Mouse (Mus musculus) G1E (cell line): Measurements from ENCODE around the gene Adam12. TPM values are rescaled to one million over a fixed set of nuclear protein-coding genes. Genes with fewer than 3 reads are reported as not detected.

ENCODE experiments used
- ATAC-seq: 2 replicates; pipeline ENCODE4 v1.8.0; 2016; ENCODE audit warnings: mild to moderate bottlenecking; ENCODE audit not compliant: insufficient number of reproducible peaks, poor library complexity, low FRiP score, severe bottlenecking; ENCODE audit errors: extremely low read depth
- DNase-seq: peaks from one replicate; pipeline ENCODE4 v3.0.0; 2012; ENCODE audit warnings: low spot score
- H3K27me3 ChIP-seq: 2 replicates; pipeline ENCODE4 v1.6.1; 2012; ENCODE audit warnings: mild to moderate bottlenecking, low read length, inconsistent platforms; ENCODE audit not compliant: insufficient read depth
- H3K36me3 ChIP-seq: replicated peaks from 2 replicates; pipeline ENCODE3; 2012; ENCODE audit warnings: mild to moderate bottlenecking, inconsistent platforms
- H3K4me1 ChIP-seq: 2 replicates; pipeline ENCODE4 v1.6.1; 2012; ENCODE audit warnings: low read depth, low read length, inconsistent platforms, mixed read lengths; ENCODE audit not compliant: insufficient read depth
- H3K4me3 ChIP-seq: 2 replicates; pipeline ENCODE4 v1.5.1; 2012; ENCODE audit warnings: low read depth, mild to moderate bottlenecking, inconsistent platforms, low read length, moderate library complexity, mixed read lengths
- H3K9me3 ChIP-seq: replicated peaks from 2 replicates; pipeline ENCODE4 v1.6.1; 2012; ENCODE audit warnings: inconsistent platforms
- CTCF ChIP-seq: IDR thresholded peaks from 2 replicates; pipeline ENCODE4 v1.5.1; 2012; ENCODE audit warnings: low read depth, low read length, inconsistent platforms, mixed read lengths
- GATA1 ChIP-seq: IDR thresholded peaks from 2 replicates; pipeline ENCODE4 v1.6.1; 2012; ENCODE audit warnings: borderline replicate concordance, low read length, inconsistent platforms, mixed read lengths
- GATA2 ChIP-seq: IDR thresholded peaks from 2 replicates; pipeline ENCODE4 v1.6.1; 2012; ENCODE audit warnings: low read depth, low read length, inconsistent platforms, borderline replicate concordance
- POLR2AphosphoS5 ChIP-seq: IDR thresholded peaks from 2 replicates; pipeline ENCODE4 v1.6.1; 2012; ENCODE audit warnings: low read depth, low read length, inconsistent platforms; ENCODE audit not compliant: insufficient replicate concordance
- TAL1 ChIP-seq: conservative IDR thresholded peaks from 2 replicates; pipeline ENCODE4 v1.6.1; 2012; ENCODE audit warnings: low read depth, low read length, inconsistent platforms, mixed read lengths
- polyA plus RNA-seq: library from polyadenylated mRNA; stranded (reverse); fragments of >175 nt; gene quantifications from 2 replicates; pipeline ENCODE4 v1.2.3, GENCODE M21; 2012
- total RNA-seq, 2 experiments: library from RNA; stranded (forward) in 1 of 2; stranded (reverse) in 1 of 2; fragments of 200-1000 nt in 1 of 2; fragments of >200 nt in 1 of 2; fragmentation: Nextera tagmentation in 1 of 2; gene quantifications; 2 replicates each; pipeline ENCODE4 v1.2.3; 2014 to 2017

Gene Adam12
- total and polyA plus RNA-seq, 3 experiments, result 0.16 TPM; not detected in 2

DNA sequence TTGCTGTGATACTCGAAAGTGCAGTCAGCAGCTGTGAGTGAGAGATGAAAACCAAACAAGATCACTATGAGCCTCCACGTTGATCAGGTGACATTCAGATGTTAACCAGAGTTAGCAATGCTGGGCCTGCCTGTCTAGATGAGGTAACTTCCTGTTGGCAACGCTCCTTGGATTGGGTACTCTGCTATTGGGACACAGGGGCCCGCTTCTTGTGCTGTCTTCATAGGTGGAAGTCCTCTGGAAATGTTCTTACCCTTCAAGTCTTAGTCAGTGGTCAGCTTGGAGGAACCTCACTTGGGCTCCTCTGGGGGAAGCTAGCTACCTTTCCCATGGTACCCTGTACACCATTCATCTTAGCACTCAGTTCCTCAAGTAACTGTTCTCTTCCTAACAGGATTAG lies 169.3 kb downstream of the Adam12 start:
- no peak for DNase-seq
- no peak for ATAC-seq
- H3K36me3 ChIP-seq, result no peaks in the 10 kb centered on the region
- TF ChIP-seq POLR2AphosphoS5 (no peak), GATA1 (no peak), GATA2 (no peak), TAL1 (no peak), CTCF (no peak)
- peaks cover 25% of the 10 kb centered on the region for H3K9me3 ChIP-seq
- no peak overlapping the region for H3K4me3 ChIP-seq
- no peaks in the 10 kb centered on the region for H3K4me1 ChIP-seq
- no peaks in the 10 kb centered on the region for H3K27me3 ChIP-seq

DNA sequence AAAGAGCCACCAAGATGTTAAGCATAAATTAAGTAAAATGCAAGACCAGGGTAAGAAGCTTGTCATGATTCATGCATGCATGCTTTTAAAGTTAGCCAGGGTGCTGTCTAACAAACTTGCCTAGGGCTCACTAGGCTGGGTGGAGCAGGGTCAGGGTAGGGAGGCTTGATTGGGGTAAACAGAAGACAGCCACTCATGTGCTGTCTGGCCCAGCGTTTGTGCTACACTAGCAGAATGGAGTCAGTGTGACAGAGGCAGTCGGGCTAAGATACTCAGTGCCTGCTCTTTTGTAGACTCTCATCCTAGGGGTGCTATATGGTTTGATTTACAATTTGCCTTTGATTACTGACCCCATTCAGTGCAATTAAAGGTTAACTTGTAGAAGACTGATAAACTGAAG lies 179.5 kb downstream of the Adam12 start:
- Histone ChIP-seq H3K36me3 (no peaks in the 10 kb centered on the region), H3K27me3 (no peaks in the 10 kb centered on the region), H3K4me1 (no peaks in the 10 kb centered on the region), H3K4me3 (no peak overlapping the region), H3K9me3 (peaks cover 65% of the 10 kb centered on the region)
- no peak for ATAC-seq
- TF ChIP-seq CTCF (no peak), GATA2 (no peak), POLR2AphosphoS5 (no peak), GATA1 (no peak), TAL1 (no peak)
- no peak for DNase-seq

GRCm38 (mm10) chr7:134050371-134050770 lies 181.6 kb downstream of the Adam12 start:
- no peak for TF ChIP-seq CTCF
- Histone ChIP-seq H3K4me1 (no peaks in the 10 kb centered on the region), H3K9me3 (peaks cover 63% of the 10 kb centered on the region), H3K4me3 (no peak overlapping the region), H3K36me3 (no peaks in the 10 kb centered on the region), H3K27me3 (no peaks in the 10 kb centered on the region)
- DNase-seq (no peak), ATAC-seq (no peak)

DNA sequence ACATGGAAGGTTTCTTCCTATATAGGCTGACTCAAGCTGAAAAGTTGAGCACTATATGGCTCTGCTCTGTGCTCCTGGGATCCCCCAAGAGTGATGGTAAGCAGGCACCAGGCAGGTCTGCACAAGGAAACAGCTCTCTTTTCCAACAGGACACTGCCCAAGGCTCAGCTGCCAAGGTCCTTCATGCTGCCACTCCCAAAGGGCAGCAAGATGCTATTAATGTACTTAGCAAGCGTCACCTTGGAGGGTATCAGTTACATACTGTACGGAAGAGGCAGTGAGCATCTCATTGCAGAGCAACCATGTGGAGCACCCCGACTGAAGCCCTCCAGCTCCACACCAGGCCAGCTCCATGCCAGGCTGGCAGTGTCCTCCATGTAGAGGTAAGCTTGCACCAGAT lies 185.6 kb downstream of the Adam12 start:
- ATAC-seq, result no peak
- Histone ChIP-seq H3K27me3 (no peaks in the 10 kb centered on the region), H3K4me1 (no peaks in the 10 kb centered on the region), H3K9me3 (peaks cover 47% of the 10 kb centered on the region), H3K4me3 (no peak overlapping the region), H3K36me3 (no peaks in the 10 kb centered on the region)
- TF ChIP-seq GATA1 (no peak), POLR2AphosphoS5 (no peak), GATA2 (no peak), CTCF (no peak), TAL1 (no peak)
- DNase-seq, result no peak

GRCm38 (mm10) chr7:134043576-134043975 lies 188.4 kb downstream of the Adam12 start:
- Histone ChIP-seq H3K9me3 (peaks cover 30% of the 10 kb centered on the region), H3K4me3 (no peak overlapping the region), H3K4me1 (no peaks in the 10 kb centered on the region), H3K27me3 (no peaks in the 10 kb centered on the region), H3K36me3 (no peaks in the 10 kb centered on the region)
- DNase-seq (no peak), ATAC-seq (no peak)
- no peak for TF ChIP-seq CTCF
- no peak for TF ChIP-seq GATA1
- no peak for TF ChIP-seq POLR2AphosphoS5
- TF ChIP-seq GATA2, result no peak
- no peak for TF ChIP-seq TAL1

DNA sequence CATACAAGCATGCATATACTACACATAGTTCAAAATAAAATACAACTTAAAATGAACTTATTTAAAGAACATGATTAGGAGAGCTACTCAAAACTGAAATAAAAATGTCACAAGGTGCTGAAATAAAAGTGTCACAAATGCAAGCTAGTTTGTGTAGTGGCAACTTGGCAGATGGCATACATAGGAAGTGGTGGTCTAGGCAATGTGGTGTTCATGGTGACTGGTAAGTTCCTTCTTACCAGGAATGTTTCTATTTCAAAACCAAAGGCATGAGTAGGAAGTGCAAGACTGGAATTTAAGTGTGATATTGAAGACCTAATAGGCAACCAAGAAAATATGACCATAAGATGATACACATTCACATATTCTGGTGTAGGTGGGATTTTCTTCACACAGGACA lies 189.3 kb downstream of the Adam12 start:
- no peak for DNase-seq
- no peak overlapping the region for H3K4me3 ChIP-seq
- no peaks in the 10 kb centered on the region for H3K36me3 ChIP-seq
- no peak for TF ChIP-seq GATA2
- TF ChIP-seq POLR2AphosphoS5, result no peak
- no peak for TF ChIP-seq CTCF
- TF ChIP-seq TAL1, result no peak
- no peak for TF ChIP-seq GATA1
- peaks cover 24% of the 10 kb centered on the region for H3K9me3 ChIP-seq
- H3K4me1 ChIP-seq, result no peaks in the 10 kb centered on the region
- no peaks in the 10 kb centered on the region for H3K27me3 ChIP-seq
- ATAC-seq, result no peak

- H3K4me3 ChIP-seq, result no peak overlapping the region
- H3K4me1 ChIP-seq, result no peaks in the 10 kb centered on the region
- no peak for DNase-seq
- H3K36me3 ChIP-seq, result no peaks in the 10 kb centered on the region
- TF ChIP-seq GATA2 (no peak), POLR2AphosphoS5 (no peak), TAL1 (no peak), CTCF (no peak), GATA1 (no peak)
- H3K9me3 ChIP-seq, result peaks cover 39% of the 10 kb centered on the region
- H3K27me3 ChIP-seq, result no peaks in the 10 kb centered on the region
- no peak for ATAC-seq
These were observed 198.0 kb downstream of the Adam12 start for GRCm38 (mm10) chr7:134033939-134034338.
